Mouse (Mus musculus) lung, embryonic 15.5 days (tissue): ENCODE data around the gene Fbxw26. TPM values are rescaled to one million over a fixed set of nuclear protein-coding genes. Genes with fewer than 3 reads are reported as not detected.
"Not testable (repeated sequence)": the region's sequence is repeated elsewhere in the genome, so short reads cannot be mapped to it uniquely, and the experiment has no call there.

ENCODE experiments used
- ATAC-seq: fragments of 200-750 bp; cut with Nextera tagmentation; 2 replicates; pipeline ENCODE4 v1.8.0; 2017; ENCODE audit warnings: moderate number of reproducible peaks, borderline replicate concordance; ENCODE audit not compliant: low FRiP score, low TSS enrichment; ENCODE audit errors: extremely low read depth
- H3K27ac ChIP-seq: fragments of 300-500 bp; sonication (generic); 2 replicates; pipeline ENCODE4 v1.5.1; 2015; ENCODE audit warnings: moderate library complexity, mild to moderate bottlenecking, inconsistent platforms
- H3K27me3 ChIP-seq: fragments of 300-500 bp; sonication (generic); 2 replicates; pipeline ENCODE4 v1.6.1; 2015; ENCODE audit warnings: inconsistent platforms
- H3K36me3 ChIP-seq: fragments of 300-500 bp; sonication (generic); 2 replicates; pipeline ENCODE4 v1.6.1; 2015; ENCODE audit warnings: inconsistent platforms
- H3K4me1 ChIP-seq: fragments of 300-500 bp; sonication (generic); 2 replicates; pipeline ENCODE4 v1.6.1; 2015; ENCODE audit warnings: inconsistent platforms
- H3K4me2 ChIP-seq: fragments of 300-500 bp; sonication (generic); 2 replicates; pipeline ENCODE4 v1.6.1; 2015; ENCODE audit warnings: inconsistent platforms, mild to moderate bottlenecking, moderate library complexity
- H3K4me3 ChIP-seq: fragments of 300-500 bp; sonication (generic); 2 replicates; pipeline ENCODE4 v1.5.1; 2015; ENCODE audit warnings: mild to moderate bottlenecking, inconsistent platforms
- H3K9ac ChIP-seq: fragments of 300-500 bp; sonication (generic); 2 replicates; pipeline ENCODE4 v1.6.1; 2015; ENCODE audit warnings: inconsistent platforms
- H3K9me3 ChIP-seq: fragments of 300-500 bp; sonication (generic); 2 replicates; pipeline ENCODE4 v1.6.1; 2016; ENCODE audit warnings: inconsistent platforms
- WGBS: fragments of 180-500 bp; shearing (Covaris S2); methylation state at CpG from one replicate; pipeline ENCODE4 v1.1.7; 2015; 5-methylcytosine and 5-hydroxymethylcytosine counted together
- polyA plus RNA-seq: library from polyadenylated mRNA; unstranded; fragments of >200 nt; fragmentation: Nextera tagmentation; extraction: Ambion mirVana; gene quantifications from 2 replicates; pipeline ENCODE4 v1.2.1, GENCODE M21; 2015

Fbxw26 gene
- not detected in 2 replicates for polyA plus RNA-seq

GRCm38 (mm10) chr9:109745989-109746388 lies at the start of gene Fbxw26:
Fbxw26 (minus strand) TSS chr9:109746089.
- 80% methylated on average over 3 of the region's 3 CpGs for WGBS
- H3K9ac ChIP-seq, H3K4me2 ChIP-seq, ATAC-seq, H3K27ac ChIP-seq, H3K36me3 ChIP-seq, H3K4me3 ChIP-seq, H3K4me1 ChIP-seq, H3K9me3 ChIP-seq, H3K27me3 ChIP-seq: not testable (repeated sequence)

- no peak overlapping the region for H3K4me2 ChIP-seq
- H3K27ac ChIP-seq = no peak overlapping the region
- H3K27me3 ChIP-seq = no peaks in the 10 kb centered on the region
- no peak for ATAC-seq
- H3K4me3 ChIP-seq = no peak overlapping the region
- H3K4me1 ChIP-seq = no peaks in the 10 kb centered on the region
- 76% methylated on average over 2 of the region's 2 CpGs for WGBS
- no peaks in the 10 kb centered on the region for H3K36me3 ChIP-seq
- no peaks in the 10 kb centered on the region for H3K9me3 ChIP-seq
- no peak overlapping the region for H3K9ac ChIP-seq
These were observed 49.3 kb upstream of the Fbxw26 start for GRCm38 (mm10) chr9:109795221-109795620.

- not testable (repeated sequence) for H3K9me3 ChIP-seq, H3K4me1 ChIP-seq, H3K36me3 ChIP-seq, H3K4me2 ChIP-seq, H3K4me3 ChIP-seq, H3K27me3 ChIP-seq, H3K9ac ChIP-seq, ATAC-seq, H3K27ac ChIP-seq
- 78% methylated on average over 4 of the region's 4 CpGs for WGBS
These were observed 44.7 kb upstream of the Fbxw26 start, which contains the start of gene Fbxw27 for GRCm38 (mm10) chr9:109790570-109790969. Fbxw27 (minus strand) TSS chr9:109790670.

- H3K27ac ChIP-seq, H3K27me3 ChIP-seq, H3K4me2 ChIP-seq, H3K4me1 ChIP-seq, H3K4me3 ChIP-seq, H3K9me3 ChIP-seq, ATAC-seq, H3K9ac ChIP-seq, H3K36me3 ChIP-seq: not testable (repeated sequence)
- 74% methylated on average over 1 of the region's 1 CpGs for WGBS
These were observed 21.0 kb upstream of the Fbxw26 start for GRCm38 (mm10) chr9:109766841-109767240.

- 61% methylated on average over 4 of the region's 4 CpGs for WGBS
- ATAC-seq, H3K4me1 ChIP-seq, H3K36me3 ChIP-seq, H3K4me3 ChIP-seq, H3K27me3 ChIP-seq, H3K4me2 ChIP-seq, H3K27ac ChIP-seq, H3K9me3 ChIP-seq, H3K9ac ChIP-seq: not testable (repeated sequence)
These were observed 43.3 kb downstream of the Fbxw26 start, which contains the start of gene Fbxw18 for GRCm38 (mm10) chr9:109702600-109702999. Fbxw18 (minus strand) TSS chr9:109702700.

GRCm38 (mm10) chr9:109685299-109685698 lies 60.6 kb downstream of the Fbxw26 start:
- H3K4me1 ChIP-seq = no peaks in the 10 kb centered on the region
- no peak for ATAC-seq
- no peaks in the 10 kb centered on the region for H3K9me3 ChIP-seq
- 0% methylated on average over 1 of the region's 1 CpGs for WGBS
- H3K9ac ChIP-seq = no peak overlapping the region
- no peak overlapping the region for H3K4me2 ChIP-seq
- H3K27ac ChIP-seq = no peak overlapping the region
- no peaks in the 10 kb centered on the region for H3K36me3 ChIP-seq
- H3K27me3 ChIP-seq = no peaks in the 10 kb centered on the region
- H3K4me3 ChIP-seq = no peak overlapping the region

Other genes starting within 250 kb of the Fbxw26 start
- not detected in 2 replicates for gene Fbxw15, start 177.8 kb downstream of the Fbxw26 start, polyA plus RNA-seq
- 0.10 TPM in 1 of 2 replicates, not detected in the other for gene Fbxw24, start 120.0 kb downstream of the Fbxw26 start, polyA plus RNA-seq
- not detected in 2 replicates for gene Fbxw25, start 81.4 kb downstream of the Fbxw26 start, polyA plus RNA-seq
- gene Fbxw18, start 43.4 kb downstream of the Fbxw26 start, polyA plus RNA-seq = not detected in 2 replicates
- not detected in 2 replicates for gene Fbxw27, start 44.6 kb upstream of the Fbxw26 start, polyA plus RNA-seq
- gene Spink8, start 66.2 kb upstream of the Fbxw26 start, polyA plus RNA-seq = not detected in 2 replicates
- gene Nme6, start 86.7 kb upstream of the Fbxw26 start, polyA plus RNA-seq = 52.9 and 58.0 TPM in 2 replicates
- 1.0 and 1.2 TPM in 2 replicates for gene Camp, start 103.5 kb upstream of the Fbxw26 start, polyA plus RNA-seq
- gene Cdc25a, start 129.5 kb upstream of the Fbxw26 start, polyA plus RNA-seq = 27.2 and 30.4 TPM in 2 replicates
- gene Map4, start 185.4 kb upstream of the Fbxw26 start, polyA plus RNA-seq = 46.7 and 49.9 TPM in 2 replicates